In the genomic region with DNA sequence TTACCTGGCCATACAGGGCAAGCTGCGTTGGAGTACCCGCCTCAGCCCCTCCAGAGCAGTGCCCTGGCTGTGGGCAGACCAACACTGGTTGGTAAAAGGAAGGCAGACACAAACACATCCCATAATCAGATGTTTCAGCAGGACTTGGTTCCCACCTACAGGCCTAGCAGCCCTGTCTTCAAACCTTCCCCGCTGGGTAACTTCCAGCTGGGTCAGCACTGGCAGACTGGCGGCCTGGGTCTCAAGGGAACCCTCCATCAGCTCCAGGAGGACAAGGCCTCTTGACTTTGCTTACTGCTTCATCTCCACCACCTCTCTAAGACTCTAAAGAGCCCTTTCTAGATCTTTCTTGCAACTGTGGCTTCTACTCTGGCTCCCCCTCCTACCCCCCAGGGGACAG, we compare ENCODE assay signal across 21 mouse cellular contexts. TPM values are rescaled to one million over a fixed set of nuclear protein-coding genes. Genes with fewer than 3 reads are reported as not detected.
DNase-seq lines count a peak whose midpoint lies in the region; ATAC-seq and TF ChIP-seq lines count a peak whose summit lies in the region.
"Had no signal": no experiment of that assay in that cellular context is flagged by ENCODE, and none has a peak within 500 bp of the region (broad histone marks: within the 10 kb centered on the region; RNA-seq: fewer than 3 reads in every experiment).

No protein-coding gene starts in this region.

- 0 out of 2 replicates have a peak overlapping the region, but pooled peaks have one; percentile 4 for H3K4me2 ChIP-seq in forebrain, embryonic 16.5 days (ENCODE audit: low read length)
- H3K4me2 ChIP-seq: limb, embryonic 12.5 days had no signal

- intact Hi-C loops in gastrocnemius, adult 2 months (cut with DNase I), result loop anchor here (2.0 to 5.0 kb wide), 2 partner anchors 34 to 62 kb away; partner anchors contain the start of gene Lyl1

- no peak for TF ChIP-seq CTCF in gastrocnemius, adult 2 months (IDR thresholded peaks at IDR 0.05)
- no peak for TF ChIP-seq CTCF in layer of hippocampus, adult 2 months (conservative IDR thresholded peaks at IDR 0.05)
- no peak for TF ChIP-seq CTCF in bone marrow, adult 2 months (IDR thresholded peaks at IDR 0.05; ENCODE audit: control insufficient read depth, insufficient read depth, low read length)

- DNase-seq in gastrocnemius, adult 2 months, result peak; percentile 51
- DNase-seq in gastrocnemius, postnatal 4 days (ENCODE audit: low spot score in 2 of 2), result no peak
- no peak for DNase-seq in layer of hippocampus, adult 2 months (ENCODE audit: low spot score in 2 of 2)
- no peak for DNase-seq in layer of hippocampus, adult 9-10 months (ENCODE audit: low spot score)
- DNase-seq in thymus, postnatal 10 days (ENCODE audit: low spot score in 2 of 2), result no peak
- no peak for DNase-seq in cerebellum, adult 11-12 months
- DNase-seq: adrenal gland, adult 8-10 months; cerebellum, postnatal 14 days; gastrocnemius, postnatal 14 days; heart, postnatal 10 days; kidney, adult 9 months; kidney, postnatal 4 days; lung, postnatal 36 days; spleen, adult 18-20 months; thymus, postnatal 36 days had no signal

- H3K4me1 ChIP-seq in bone marrow, adult 2 months (ENCODE audit: control insufficient read depth, insufficient read depth, low read length), result peaks cover 4% of the 10 kb centered on the region; the same call in 1 of the 2 replicates
- peaks cover 96% of the 10 kb centered on the region for H3K4me1 ChIP-seq in forebrain, embryonic 16.5 days (replicated peaks; ENCODE audit: control insufficient read depth, insufficient read depth, low read length)

- H3K36me3 ChIP-seq in forebrain, embryonic 16.5 days (ENCODE audit: control insufficient read depth, insufficient read depth), result no peaks in the 10 kb centered on the region
- H3K36me3 ChIP-seq: limb, embryonic 12.5 days; midbrain, embryonic 10.5 days had no signal

- H3K9me3 ChIP-seq in forebrain, embryonic 16.5 days (ENCODE audit: control insufficient read depth, low read length), result no peaks in the 10 kb centered on the region
- H3K9me3 ChIP-seq: limb, embryonic 12.5 days; midbrain, embryonic 10.5 days had no signal

- peak overlapping the region; percentile 96 for H3K27ac ChIP-seq in gastrocnemius, adult 2 months
- H3K27ac ChIP-seq in layer of hippocampus, adult 2 months, result peak overlapping the region; percentile 93
- peak overlapping the region; percentile 1; the same call in 1 of the 2 replicates for H3K27ac ChIP-seq in bone marrow, adult 2 months (ENCODE audit: control insufficient read depth, insufficient read depth, low read depth, low read length, poor library complexity)
- H3K27ac ChIP-seq in forebrain, embryonic 16.5 days (ENCODE audit: low read length), result peak overlapping the region; percentile 39; the same call in 1 of the 2 replicates
- H3K27ac ChIP-seq: midbrain, embryonic 10.5 days; stomach, postnatal 0 days had no signal

- TF ChIP-seq POLR2A in bone marrow, adult 2 months (IDR thresholded peaks at IDR 0.05; ENCODE audit: borderline replicate concordance, control insufficient read depth, low read depth, low read length), result no peak

- 91% methylated on average over 4 of the region's 4 CpGs for WGBS in bone marrow, adult 2 months
- WGBS in forebrain, embryonic 16.5 days, result 86% methylated on average over 4 of the region's 4 CpGs

- ATAC-seq in forebrain, embryonic 16.5 days, result no peak
- ATAC-seq: inflammation-experienced regulatory T-cells, adult 6 months had no signal

- peak overlapping the region; percentile 50 for H3K4me3 ChIP-seq in gastrocnemius, adult 2 months
- H3K4me3 ChIP-seq in layer of hippocampus, adult 2 months, result no peak overlapping the region; the same call in 1 of the 2 replicates
- no peak overlapping the region for H3K4me3 ChIP-seq in bone marrow, adult 2 months (replicated peaks; ENCODE audit: control insufficient read depth, low read depth, low read length)
- H3K4me3 ChIP-seq in forebrain, embryonic 16.5 days (replicated peaks; ENCODE audit: low read length), result no peak overlapping the region
- H3K4me3 ChIP-seq: limb, embryonic 12.5 days; midbrain, embryonic 10.5 days had no signal

- no peaks in the 10 kb centered on the region for H3K27me3 ChIP-seq in forebrain, embryonic 16.5 days (replicated peaks; ENCODE audit: control insufficient read depth, insufficient read depth, low read length)

- peak overlapping the region; percentile 30 for H3K9ac ChIP-seq in forebrain, embryonic 16.5 days (replicated peaks; ENCODE audit: low read depth, low read length)

RNA-seq across cellular contexts. Expression of gene G430095P16Rik, which starts 13.7 kb away (rescaled TPM):
- total RNA-seq in gastrocnemius, adult 2 months (2021), result under 1 TPM; 0.36 to 0.78 TPM
- 10 to 100 TPM in 1 of 2 experiments, 1 to 10 TPM in 1; 7.8 to 10.2 TPM for total RNA-seq in gastrocnemius, postnatal 4 days (2021)
- under 1 TPM in 1 of 2 experiments, not detected in 1; 0.54 TPM for total RNA-seq in layer of hippocampus, adult 2 months (2021)
- 12.0 and 27.2 TPM in 2 replicates for polyA plus RNA-seq in bone marrow, adult 2 months (2011; ENCODE audit: insufficient read depth, insufficient read length, low replicate concordance, missing spikeins)
- 2.0 and 2.2 TPM in 2 replicates for polyA plus RNA-seq in forebrain, embryonic 16.5 days (2015; fragmentation: Nextera tagmentation; extraction: Ambion mirVana)

RNA-seq across cellular contexts. Expression of gene Lyl1, which starts 35.3 kb away (rescaled TPM):
- 1 to 10 TPM; 1.1 to 1.3 TPM for total RNA-seq in gastrocnemius, adult 2 months (2021)
- 1 to 10 TPM; 6.0 to 7.1 TPM for total RNA-seq in gastrocnemius, postnatal 4 days (2021)
- 1 to 10 TPM; 2.3 to 2.6 TPM for total RNA-seq in layer of hippocampus, adult 2 months (2021)
- 59.2 and 125 TPM in 2 replicates for polyA plus RNA-seq in bone marrow, adult 2 months (2011; ENCODE audit: insufficient read depth, insufficient read length, low replicate concordance, missing spikeins)
- 2.6 and 2.9 TPM in 2 replicates for polyA plus RNA-seq in forebrain, embryonic 16.5 days (2015; fragmentation: Nextera tagmentation; extraction: Ambion mirVana)

RNA-seq across cellular contexts. Expression of gene Nacc1, which starts 48.9 kb away (rescaled TPM):
- 10 to 100 TPM; 18.7 to 24.3 TPM for total RNA-seq in gastrocnemius, adult 2 months (2021)
- total RNA-seq in gastrocnemius, postnatal 4 days (2021), result 10 to 100 TPM; 44.9 to 45.6 TPM
- total RNA-seq in layer of hippocampus, adult 2 months (2021), result 10 to 100 TPM; 91.8 to 93.9 TPM
- 14.6 and 26.2 TPM in 2 replicates for polyA plus RNA-seq in bone marrow, adult 2 months (2011; ENCODE audit: insufficient read depth, insufficient read length, low replicate concordance, missing spikeins)
- polyA plus RNA-seq in forebrain, embryonic 16.5 days (2015; fragmentation: Nextera tagmentation; extraction: Ambion mirVana), result 15.5 and 15.7 TPM in 2 replicates

RNA-seq across cellular contexts. Expression of gene Trmt1, which starts 50.4 kb away (rescaled TPM):
- total RNA-seq in gastrocnemius, adult 2 months (2021), result 10 to 100 TPM; 45.6 to 57.5 TPM
- total RNA-seq in gastrocnemius, postnatal 4 days (2021), result 10 to 100 TPM; 50.5 to 53.8 TPM
- 100 to 1,000 TPM; 109 to 113 TPM for total RNA-seq in layer of hippocampus, adult 2 months (2021)
- 78.9 and 134 TPM in 2 replicates for polyA plus RNA-seq in bone marrow, adult 2 months (2011; ENCODE audit: insufficient read depth, insufficient read length, low replicate concordance, missing spikeins)
- polyA plus RNA-seq in forebrain, embryonic 16.5 days (2015; fragmentation: Nextera tagmentation; extraction: Ambion mirVana), result 63.4 and 73.3 TPM in 2 replicates

Comparison
In these comparisons a context has a peak if more than half of its experiments do, and no peak if none do; other contexts are left out.
1. RNA of gene G430095P16Rik, which starts 13.7 kb away (total RNA-seq): 7.8 to 10.2 TPM in gastrocnemius, postnatal 4 days; 0.36 to 0.78 TPM in gastrocnemius, adult 2 months and 0.54 TPM in layer of hippocampus, adult 2 months; every median in the first group is over 4 times any median in the second.
2. H3K27ac ChIP-seq: peak in every context shown above with its lines; median percentile 96 in gastrocnemius, adult 2 months; 93 in layer of hippocampus, adult 2 months; 39 in forebrain, embryonic 16.5 days; 1 in bone marrow, adult 2 months.